Mouse (Mus musculus): ENCODE measurements around the gene Dtx3. TPM values are rescaled to one million over a fixed set of nuclear protein-coding genes. Genes with fewer than 3 reads are reported as not detected.
"Not testable (repeated sequence)": the region's sequence is repeated elsewhere in the genome, so short reads cannot be mapped to it uniquely, and the experiment has no call there.

Gene Dtx3
- total and polyA plus RNA-seq, 3 experiments, result 23.7 to 102 (median 24.2) TPM

GRCm38 (mm10) chr10:127164190-127164589, 31.3 kb downstream of the Dtx3 start:
- no peak overlapping the region for H3K9ac ChIP-seq (ENCODE audit: low read depth, low read length)
- H3K79me2 ChIP-seq (replicated peaks; ENCODE audit: control insufficient read depth, insufficient read depth, low read length), result no peaks in the 10 kb centered on the region
- TF ChIP-seq POLR2A (IDR thresholded peaks at IDR 0.05; ENCODE audit: insufficient read depth, low read depth, low read length), result no peak
- TF ChIP-seq EP300 (IDR thresholded peaks at IDR 0.05; ENCODE audit: insufficient read depth, low read depth, low read length), result no peak
- no peak for TF ChIP-seq CTCF (IDR thresholded peaks at IDR 0.05)
- H3K27me3 ChIP-seq (ENCODE audit: control insufficient read depth, insufficient read depth, low read length), result peaks cover 7% of the 10 kb centered on the region; the same call in 1 of the 2 replicates
- peaks cover 3% of the 10 kb centered on the region; the same call in 1 of the 2 replicates for H3K4me1 ChIP-seq (ENCODE audit: control insufficient read depth, insufficient read depth, low read length)
- intact Hi-C loops (cut with DNase I), result loop anchor here (2.0 kb wide), 1 partner anchor 41 kb away; no protein-coding TSS in a partner anchor
- DNase-seq, result no peak
- 93% methylated on average over 4 of the region's 4 CpGs for WGBS
- H3K36me3 ChIP-seq (ENCODE audit: control insufficient read depth, insufficient read depth, low read length), result no peaks in the 10 kb centered on the region
- H3K4me3 ChIP-seq, result no peak overlapping the region
- H3K27ac ChIP-seq, result no peak overlapping the region

GRCm38 (mm10) chr10:127162771-127163261, 32.7 kb downstream of the Dtx3 start:
- H3K9ac ChIP-seq (ENCODE audit: low read depth, low read length); H3K27ac ChIP-seq; H3K4me1 ChIP-seq (ENCODE audit: control insufficient read depth, insufficient read depth, low read length); H3K36me3 ChIP-seq (ENCODE audit: control insufficient read depth, insufficient read depth, low read length); H3K79me2 ChIP-seq (replicated peaks; ENCODE audit: control insufficient read depth, insufficient read depth, low read length); H3K4me3 ChIP-seq; H3K27me3 ChIP-seq (ENCODE audit: control insufficient read depth, insufficient read depth, low read length); DNase-seq; intact Hi-C loops (cut with DNase I): not testable (repeated sequence)
- 50% methylated on average over 7 of the region's 7 CpGs for WGBS

- no peak overlapping the region for H3K4me3 ChIP-seq
- no peak overlapping the region for H3K9ac ChIP-seq (ENCODE audit: low read depth, low read length)
- intact Hi-C loops (cut with DNase I), result no loop called here
- 53% methylated on average over 3 of the region's 3 CpGs for WGBS
- H3K27me3 ChIP-seq (ENCODE audit: control insufficient read depth, insufficient read depth, low read length), result peaks cover 5% of the 10 kb centered on the region; the same call in 1 of the 2 replicates
- DNase-seq, result no peak
- H3K27ac ChIP-seq, result no peak overlapping the region
- H3K36me3 ChIP-seq (ENCODE audit: control insufficient read depth, insufficient read depth, low read length), result no peaks in the 10 kb centered on the region
- H3K4me1 ChIP-seq (ENCODE audit: control insufficient read depth, insufficient read depth, low read length), result peaks cover 3% of the 10 kb centered on the region; the same call in 1 of the 2 replicates
- TF ChIP-seq EP300 (IDR thresholded peaks at IDR 0.05; ENCODE audit: insufficient read depth, low read depth, low read length) (no peak), POLR2A (IDR thresholded peaks at IDR 0.05; ENCODE audit: insufficient read depth, low read depth, low read length) (no peak), CTCF (IDR thresholded peaks at IDR 0.05) (no peak)
- no peaks in the 10 kb centered on the region for H3K79me2 ChIP-seq (replicated peaks; ENCODE audit: control insufficient read depth, insufficient read depth, low read length)
Observed at GRCm38 (mm10) chr10:127160728-127161127, 34.8 kb downstream of the Dtx3 start.

- intact Hi-C loops (cut with DNase I), result no loop called here
- Histone ChIP-seq H3K79me2 (replicated peaks; ENCODE audit: control insufficient read depth, insufficient read depth, low read length) (no peaks in the 10 kb centered on the region), H3K27me3 (ENCODE audit: control insufficient read depth, insufficient read depth, low read length) (0 out of 2 replicates have a peak, but pooled peaks cover under 1% of the 10 kb centered on the region), H3K27ac (no peak overlapping the region), H3K9ac (ENCODE audit: low read depth, low read length) (no peak overlapping the region), H3K4me3 (no peak overlapping the region), H3K36me3 (ENCODE audit: control insufficient read depth, insufficient read depth, low read length) (no peaks in the 10 kb centered on the region), H3K4me1 (ENCODE audit: control insufficient read depth, insufficient read depth, low read length) (peaks cover 3% of the 10 kb centered on the region; the same call in 1 of the 2 replicates)
- WGBS, result 69% methylated on average over 9 of the region's 9 CpGs
- no peak for TF ChIP-seq CTCF (IDR thresholded peaks at IDR 0.05)
- TF ChIP-seq EP300 (IDR thresholded peaks at IDR 0.05; ENCODE audit: insufficient read depth, low read depth, low read length), result no peak
- no peak for TF ChIP-seq POLR2A (IDR thresholded peaks at IDR 0.05; ENCODE audit: insufficient read depth, low read depth, low read length)
- no peak for DNase-seq
Observed at GRCm38 (mm10) chr10:127160081-127160480, 35.4 kb downstream of the Dtx3 start.

GRCm38 (mm10) chr10:127158471-127158870, 37.1 kb downstream of the Dtx3 start:
- DNase-seq, result no peak
- H3K9ac ChIP-seq (ENCODE audit: low read depth, low read length), result no peak overlapping the region
- H3K27me3 ChIP-seq (ENCODE audit: control insufficient read depth, insufficient read depth, low read length), result no peaks in the 10 kb centered on the region
- no peak overlapping the region for H3K27ac ChIP-seq
- no peaks in the 10 kb centered on the region for H3K79me2 ChIP-seq (replicated peaks; ENCODE audit: control insufficient read depth, insufficient read depth, low read length)
- no peak overlapping the region for H3K4me3 ChIP-seq
- intact Hi-C loops (cut with DNase I), result no loop called here
- H3K4me1 ChIP-seq (ENCODE audit: control insufficient read depth, insufficient read depth, low read length), result no peaks in the 10 kb centered on the region
- no peaks in the 10 kb centered on the region for H3K36me3 ChIP-seq (ENCODE audit: control insufficient read depth, insufficient read depth, low read length)
- TF ChIP-seq CTCF (IDR thresholded peaks at IDR 0.05), result no peak
- TF ChIP-seq POLR2A (IDR thresholded peaks at IDR 0.05; ENCODE audit: insufficient read depth, low read depth, low read length), result no peak
- TF ChIP-seq EP300 (IDR thresholded peaks at IDR 0.05; ENCODE audit: insufficient read depth, low read depth, low read length), result no peak
- WGBS, result 62% methylated on average over 3 of the region's 3 CpGs

GRCm38 (mm10) chr10:127156511-127156910, 39.0 kb downstream of the Dtx3 start:
- H3K4me3 ChIP-seq, result no peak overlapping the region
- H3K27me3 ChIP-seq (ENCODE audit: control insufficient read depth, insufficient read depth, low read length), result no peaks in the 10 kb centered on the region
- H3K9ac ChIP-seq (ENCODE audit: low read depth, low read length), result no peak overlapping the region
- H3K36me3 ChIP-seq (ENCODE audit: control insufficient read depth, insufficient read depth, low read length), result no peaks in the 10 kb centered on the region
- TF ChIP-seq POLR2A (IDR thresholded peaks at IDR 0.05; ENCODE audit: insufficient read depth, low read depth, low read length) (no peak), EP300 (IDR thresholded peaks at IDR 0.05; ENCODE audit: insufficient read depth, low read depth, low read length) (no peak), CTCF (IDR thresholded peaks at IDR 0.05) (no peak)
- H3K4me1 ChIP-seq (ENCODE audit: control insufficient read depth, insufficient read depth, low read length), result no peaks in the 10 kb centered on the region
- no peak for DNase-seq
- no peaks in the 10 kb centered on the region for H3K79me2 ChIP-seq (replicated peaks; ENCODE audit: control insufficient read depth, insufficient read depth, low read length)
- H3K27ac ChIP-seq, result no peak overlapping the region
- intact Hi-C loops (cut with DNase I), result no loop called here
- 86% methylated on average over 1 of the region's 1 CpGs for whole genome bisulfite sequencing
